ENCODE assay signal across 8 mouse cellular contexts in the genomic region with DNA sequence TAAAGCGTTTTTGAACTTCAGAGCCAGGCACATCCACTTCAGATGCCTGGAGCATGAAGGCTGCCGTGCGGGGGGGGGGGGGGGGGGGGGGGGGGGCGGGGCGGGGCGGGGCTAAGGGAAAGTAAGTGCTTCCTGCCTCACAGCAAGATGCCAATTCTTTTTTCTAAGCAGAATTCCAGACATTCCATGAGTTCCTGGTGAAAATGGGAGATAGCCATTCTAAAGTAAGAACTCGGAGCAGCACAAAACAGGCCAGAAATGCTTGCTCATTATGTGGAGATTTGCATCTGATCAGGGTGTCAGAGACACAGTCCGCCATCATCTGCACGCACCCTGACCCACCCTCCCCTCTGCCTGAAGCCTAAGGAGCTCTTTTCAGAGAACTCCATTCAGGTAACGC.
DNase-seq lines count a peak whose midpoint lies in the region; ATAC-seq lines count a peak whose summit lies in the region.

No protein-coding gene starts in this region.

- H3K9ac ChIP-seq in forebrain, embryonic 13.5 days = no peak overlapping the region
- no peak overlapping the region for H3K9ac ChIP-seq in kidney, embryonic 15.5 days
- H3K9ac ChIP-seq in midbrain, embryonic 15.5 days = no peak overlapping the region

- H3K4me1 ChIP-seq in forebrain, embryonic 13.5 days = 0 out of 2 replicates have a peak, but pooled peaks cover 7% of the 10 kb centered on the region
- 0 out of 2 replicates have a peak, but pooled peaks cover 3% of the 10 kb centered on the region for H3K4me1 ChIP-seq in kidney, embryonic 15.5 days
- 0 out of 2 replicates have a peak, but pooled peaks cover 2% of the 10 kb centered on the region for H3K4me1 ChIP-seq in midbrain, embryonic 15.5 days

- peak; percentile 58; the same call in 1 of the 2 replicates for ATAC-seq in forebrain, embryonic 13.5 days
- peak; percentile 69 for ATAC-seq in kidney, embryonic 15.5 days (replicated peaks; ENCODE audit: low FRiP score)
- ATAC-seq in midbrain, embryonic 15.5 days (replicated peaks) = no peak

- H3K9me3 ChIP-seq in forebrain, embryonic 13.5 days (replicated peaks) = no peaks in the 10 kb centered on the region; the same call in 1 of the 2 replicates
- H3K9me3 ChIP-seq in kidney, embryonic 15.5 days (replicated peaks) = no peaks in the 10 kb centered on the region
- no peaks in the 10 kb centered on the region for H3K9me3 ChIP-seq in midbrain, embryonic 15.5 days

- 2% methylated on average over 5 of the region's 10 CpGs for WGBS in forebrain, embryonic 13.5 days
- WGBS in kidney, embryonic 15.5 days = 6% methylated on average over 9 of the region's 10 CpGs
- under 1% methylated on average over 8 of the region's 10 CpGs for WGBS in midbrain, embryonic 15.5 days

- H3K4me3 ChIP-seq in forebrain, embryonic 13.5 days = peak overlapping the region; percentile 13; the same call in 1 of the 2 replicates
- H3K4me3 ChIP-seq in kidney, embryonic 15.5 days (replicated peaks) = peak overlapping the region; percentile 27
- H3K4me3 ChIP-seq in midbrain, embryonic 15.5 days = no peak overlapping the region

- intact Hi-C loops in left cerebral cortex, postnatal 10 days (cut with DNase I) = no loop called here

- peak overlapping the region; percentile 46 for H3K4me2 ChIP-seq in forebrain, embryonic 13.5 days
- peak overlapping the region; percentile 55 for H3K4me2 ChIP-seq in kidney, embryonic 15.5 days
- H3K4me2 ChIP-seq in midbrain, embryonic 15.5 days = peak overlapping the region; percentile 37

- peak; percentile 17 for DNase-seq in brain, adult 2 months (ENCODE audit: low read depth, low spot score)
- DNase-seq in natural killer cell, adult 2 months (ENCODE audit: low spot score in 2 of 2) = no peak
- DNase-seq in layer of hippocampus, postnatal 10 days (ENCODE audit: low spot score in 2 of 2) = no peak
- no peak for DNase-seq in left cerebral cortex, postnatal 10 days (ENCODE audit: extremely low spot score in 1 of 2, low spot score in 2 of 2)
- no peak for DNase-seq in spleen, adult 12 weeks (ENCODE audit: low spot score)

- no peak overlapping the region for H3K27ac ChIP-seq in forebrain, embryonic 13.5 days
- peak overlapping the region; percentile 82 for H3K27ac ChIP-seq in kidney, embryonic 15.5 days
- no peak overlapping the region for H3K27ac ChIP-seq in midbrain, embryonic 15.5 days

- no peaks in the 10 kb centered on the region for H3K36me3 ChIP-seq in forebrain, embryonic 13.5 days (ENCODE audit: poor library complexity, severe bottlenecking)
- H3K36me3 ChIP-seq in kidney, embryonic 15.5 days = no peaks in the 10 kb centered on the region
- H3K36me3 ChIP-seq in midbrain, embryonic 15.5 days (replicated peaks) = no peaks in the 10 kb centered on the region

- no peaks in the 10 kb centered on the region for H3K27me3 ChIP-seq in forebrain, embryonic 13.5 days
- no peaks in the 10 kb centered on the region for H3K27me3 ChIP-seq in kidney, embryonic 15.5 days
- H3K27me3 ChIP-seq in midbrain, embryonic 15.5 days (replicated peaks) = no peaks in the 10 kb centered on the region
